Mouse (Mus musculus): Measurements from ENCODE around the gene Ak8.

DNA sequence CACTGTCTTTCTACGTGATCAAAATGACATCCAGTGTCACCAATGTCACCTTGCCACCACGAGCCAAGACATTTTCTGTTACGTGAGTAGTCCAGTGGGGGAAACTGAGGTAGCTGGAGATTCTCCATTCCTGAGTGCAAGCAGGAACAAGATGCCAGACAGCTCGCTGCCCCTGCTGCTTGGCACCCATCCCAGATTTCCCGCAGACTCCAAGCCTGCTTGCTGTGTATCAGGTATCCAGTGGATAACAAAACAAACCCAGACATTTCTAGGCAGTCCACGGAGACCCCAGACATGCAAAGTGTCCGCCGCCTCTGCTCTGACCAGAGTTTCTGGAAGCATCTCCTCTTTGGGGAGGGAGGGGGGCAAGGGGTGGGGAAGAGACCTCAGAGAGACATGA lies 52.4 kb downstream of the Ak8 start:
- TF ChIP-seq GATA1 (IDR thresholded peaks at IDR 0.05; ENCODE audit: borderline replicate concordance, low read length) (no peak), FLI1 (IDR thresholded peaks at IDR 0.05; ENCODE audit: low read length) (no peak)

Data from megakaryocyte, embryonic 14.5 days (primary cell).